Mouse (Mus musculus) cerebellum, adult 8-10 months (tissue): Measurements from ENCODE around the gene Nt5c2.
"Not testable (repeated sequence)": the region's sequence is repeated elsewhere in the genome, so short reads cannot be mapped to it uniquely, and the experiment has no call there.

Experiments used
- DNase-seq: peaks from one replicate; pipeline ENCODE4 v3.0.0; 2022

The Nt5c2 gene

GRCm38 (mm10) chr19:47016487-47016886 lies 1.5 kb upstream of the Nt5c2 start:
- no peak for DNase-seq

GRCm38 (mm10) chr19:47015965-47016364 lies 1.0 kb upstream of the Nt5c2 start:
- DNase-seq: no peak

- peak; percentile 64 for DNase-seq
Measured at GRCm38 (mm10) chr19:47015396-47015795, 443 bp upstream of the Nt5c2 start.

- DNase-seq: no peak
Measured at GRCm38 (mm10) chr19:47014159-47014446, 850 bp downstream of the Nt5c2 start.

GRCm38 (mm10) chr19:47013340-47014158 lies 1.4 kb downstream of the Nt5c2 start:
- DNase-seq: no peak

GRCm38 (mm10) chr19:47012521-47013130 lies 2.3 kb downstream of the Nt5c2 start:
- DNase-seq: no peak

- DNase-seq: no peak
Measured at GRCm38 (mm10) chr19:47009943-47010342, 5.0 kb downstream of the Nt5c2 start.

GRCm38 (mm10) chr19:47009420-47009819 lies 5.5 kb downstream of the Nt5c2 start:
- no peak for DNase-seq

- DNase-seq: no peak
Measured at GRCm38 (mm10) chr19:47006321-47006720, 8.6 kb downstream of the Nt5c2 start.

- DNase-seq: no peak
Measured at GRCm38 (mm10) chr19:47005873-47006272, 9.1 kb downstream of the Nt5c2 start.

- DNase-seq: no peak
Measured at GRCm38 (mm10) chr19:47003742-47004511, 11.0 kb downstream of the Nt5c2 start.

- not testable (repeated sequence) for DNase-seq
Measured at GRCm38 (mm10) chr19:47000357-47000756, 14.6 kb downstream of the Nt5c2 start.

- no peak for DNase-seq
Measured at GRCm38 (mm10) chr19:46999753-47000152, 15.2 kb downstream of the Nt5c2 start.

- DNase-seq: no peak
Measured at GRCm38 (mm10) chr19:46998953-46999352, 16.0 kb downstream of the Nt5c2 start.

- DNase-seq: no peak
Measured at GRCm38 (mm10) chr19:46998168-46998870, 16.6 kb downstream of the Nt5c2 start.

- DNase-seq: no peak
Measured at GRCm38 (mm10) chr19:46996095-46996494, 18.9 kb downstream of the Nt5c2 start.

- DNase-seq: not testable (repeated sequence)
Measured at GRCm38 (mm10) chr19:46992329-46992728, 22.6 kb downstream of the Nt5c2 start.

- DNase-seq: peak; percentile 92
Measured at GRCm38 (mm10) chr19:46991145-46991544, 23.8 kb downstream of the Nt5c2 start.

- not testable (repeated sequence) for DNase-seq
Measured at GRCm38 (mm10) chr19:46990625-46991024, 24.3 kb downstream of the Nt5c2 start.

GRCm38 (mm10) chr19:46990153-46990518 lies 24.8 kb downstream of the Nt5c2 start:
- no peak for DNase-seq

GRCm38 (mm10) chr19:46989479-46990152 lies 25.3 kb downstream of the Nt5c2 start:
- DNase-seq: no peak

- DNase-seq: no peak
Measured at GRCm38 (mm10) chr19:46988231-46989087, 26.5 kb downstream of the Nt5c2 start.
